Mouse (Mus musculus): ENCODE data around the gene Rbp2. TPM values are rescaled to one million over a fixed set of nuclear protein-coding genes. Genes with fewer than 3 reads are reported as not detected.

The Rbp2 gene
- under 1 TPM in 1 of 2 experiments, not detected in 1; 0.59 TPM for total RNA-seq (2021)
- long read RNA-seq, experiment 1, partial matches to known transcripts = 0 of 1 reads
- long read RNA-seq, experiment 1, other reads (novel, unspliced or antisense) = 0 of 1 reads
- long read RNA-seq, experiment 2 = 0 reads

- no peak for DNase-seq (ENCODE audit: low spot score in 2 of 2)
These were observed at the start of gene Rbp2 for GRCm38 (mm10) chr9:98485815-98486214. Rbp2 (plus strand) TSS chr9:98486115.

DNA sequence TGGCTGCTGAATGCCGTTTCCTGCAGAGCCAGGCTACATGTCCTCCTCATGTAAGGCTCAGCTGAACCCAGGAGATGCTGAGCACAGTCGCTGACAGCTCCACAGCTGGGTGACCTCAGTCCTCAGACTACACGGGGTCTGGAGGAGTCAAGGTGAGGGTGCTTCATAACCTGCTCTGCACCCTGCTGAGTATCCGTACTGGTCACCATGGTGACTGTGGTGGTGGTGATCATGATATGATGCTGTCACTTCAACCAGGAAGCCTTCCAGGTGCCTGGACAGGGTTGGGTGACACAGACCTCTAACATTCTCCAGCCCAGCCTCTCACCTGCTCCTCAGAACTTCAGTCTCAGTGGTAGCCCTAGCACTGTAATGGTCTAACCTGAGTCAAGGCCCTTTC is 48.1 kb upstream of the Rbp2 start:
- DNase-seq (ENCODE audit: low spot score in 2 of 2) = no peak

- DNase-seq (ENCODE audit: low spot score in 2 of 2) = no peak
These were observed 46.8 kb upstream of the Rbp2 start for GRCm38 (mm10) chr9:98439091-98439490.

GRCm38 (mm10) chr9:98442638-98443037 is 43.3 kb upstream of the Rbp2 start:
- peak in 1 of 2 experiments; percentile 26 for DNase-seq (ENCODE audit: low spot score in 2 of 2)

- DNase-seq (ENCODE audit: low spot score in 2 of 2) = no peak
These were observed 40.4 kb upstream of the Rbp2 start for GRCm38 (mm10) chr9:98445359-98446149.

GRCm38 (mm10) chr9:98450976-98451375 is 34.9 kb upstream of the Rbp2 start:
- DNase-seq (ENCODE audit: low spot score in 2 of 2) = no peak

- no peak for DNase-seq (ENCODE audit: low spot score in 2 of 2)
These were observed 19.2 kb upstream of the Rbp2 start for GRCm38 (mm10) chr9:98466709-98467108.

GRCm38 (mm10) chr9:98480172-98480749 is 5.7 kb upstream of the Rbp2 start:
- no peak for DNase-seq (ENCODE audit: low spot score in 2 of 2)

- no peak for DNase-seq (ENCODE audit: low spot score in 2 of 2)
These were observed 3.7 kb upstream of the Rbp2 start for GRCm38 (mm10) chr9:98482256-98482655.

GRCm38 (mm10) chr9:98485020-98485419 is 895 bp upstream of the Rbp2 start:
- DNase-seq (ENCODE audit: low spot score in 2 of 2) = no peak

DNA sequence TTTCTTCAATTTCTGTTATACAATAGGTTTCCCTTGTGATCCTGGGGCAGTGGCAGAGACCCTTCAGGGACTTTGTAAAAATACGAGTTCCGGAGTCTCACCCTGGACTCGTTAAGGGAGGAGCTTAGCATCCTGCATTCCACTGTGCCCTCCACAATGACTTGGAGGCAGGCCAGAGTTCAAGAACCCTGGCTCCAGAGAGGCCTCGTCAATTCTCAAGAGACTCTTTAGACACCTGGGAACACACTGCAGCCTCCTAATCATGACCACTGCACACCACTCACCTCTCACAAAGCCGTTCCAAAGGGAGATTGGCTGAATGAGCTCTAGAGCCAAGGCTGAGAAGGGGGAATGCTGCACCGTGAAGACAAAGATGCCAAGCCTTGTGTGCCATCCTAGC is 1.4 kb downstream of the Rbp2 start:
- no peak for DNase-seq (ENCODE audit: low spot score in 2 of 2)

DNA sequence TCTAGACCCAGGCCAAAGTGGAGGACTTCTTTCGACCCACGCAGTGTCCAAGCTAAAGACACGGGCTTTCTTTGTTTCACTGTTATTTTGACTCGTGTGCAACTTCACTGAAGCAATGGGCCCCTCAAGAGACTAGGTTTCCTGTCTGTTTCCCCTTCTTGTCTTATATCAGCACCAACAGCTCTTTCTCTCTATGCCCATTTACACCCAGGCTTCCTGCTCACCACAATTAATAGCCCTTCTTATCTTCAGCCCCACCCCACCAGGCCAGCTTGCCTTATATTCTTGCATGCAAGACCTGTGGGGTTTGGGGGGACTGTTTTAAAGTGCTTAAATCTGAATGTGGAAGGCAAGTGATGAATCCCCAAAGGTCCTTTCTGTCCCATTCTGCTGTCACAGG is 3.6 kb downstream of the Rbp2 start:
- DNase-seq (ENCODE audit: low spot score in 2 of 2) = no peak

DNA sequence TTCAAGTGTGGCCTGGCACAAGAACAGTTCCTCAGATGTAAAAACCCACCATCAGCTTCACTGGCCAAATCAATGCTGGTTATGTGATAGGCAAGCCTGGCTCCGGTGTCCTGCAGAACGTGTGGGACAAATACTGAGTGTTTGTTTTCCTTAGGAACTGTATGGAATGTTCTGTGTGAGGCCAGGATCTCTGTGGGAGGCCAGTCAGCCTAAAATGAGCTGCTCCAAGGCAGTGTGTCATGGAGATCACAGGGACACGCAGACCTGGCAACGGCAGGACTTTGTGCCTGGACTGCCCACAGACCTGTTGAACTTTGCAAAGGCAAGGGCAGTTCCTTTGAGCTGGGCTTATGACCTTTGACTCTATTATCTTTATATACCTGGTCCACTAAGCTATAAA is 4.2 kb downstream of the Rbp2 start:
- no peak for DNase-seq (ENCODE audit: low spot score in 2 of 2)

- no peak for DNase-seq (ENCODE audit: low spot score in 2 of 2)
These were observed 5.2 kb downstream of the Rbp2 start for GRCm38 (mm10) chr9:98491071-98491470.

- no peak for DNase-seq (ENCODE audit: low spot score in 2 of 2)
These were observed 6.3 kb downstream of the Rbp2 start for GRCm38 (mm10) chr9:98492212-98492611.

- DNase-seq (ENCODE audit: low spot score in 2 of 2) = no peak
These were observed 6.9 kb downstream of the Rbp2 start for GRCm38 (mm10) chr9:98492821-98493220.

- DNase-seq (ENCODE audit: low spot score in 2 of 2) = peak in 1 of 2 experiments; percentile 20
These were observed 11.2 kb downstream of the Rbp2 start for GRCm38 (mm10) chr9:98497157-98497556.

DNA sequence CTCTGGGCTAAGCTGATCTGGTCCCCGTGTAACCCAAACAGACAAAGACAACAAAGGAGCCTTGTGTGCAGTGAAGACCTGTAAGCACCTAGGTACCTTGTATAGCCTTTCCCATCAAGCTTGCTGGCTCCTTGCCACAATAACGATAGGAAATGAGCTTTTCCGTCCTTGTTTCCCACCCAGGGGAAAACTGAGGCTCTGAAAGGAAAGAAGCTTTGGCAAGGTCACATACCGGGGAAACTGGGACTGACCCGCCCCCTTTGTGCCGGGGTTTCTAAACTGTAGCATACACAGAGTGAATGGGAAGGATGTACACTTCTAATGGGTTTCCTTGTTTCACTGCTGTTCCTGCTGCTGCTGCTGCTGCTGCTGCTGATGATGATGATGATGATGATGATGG is 12.1 kb downstream of the Rbp2 start:
- no peak for DNase-seq (ENCODE audit: low spot score in 2 of 2)

- no peak for DNase-seq (ENCODE audit: low spot score in 2 of 2)
These were observed 12.9 kb downstream of the Rbp2 start for GRCm38 (mm10) chr9:98498717-98499268.

GRCm38 (mm10) chr9:98499601-98500000 is 13.7 kb downstream of the Rbp2 start:
- DNase-seq (ENCODE audit: low spot score in 2 of 2) = no peak

DNA sequence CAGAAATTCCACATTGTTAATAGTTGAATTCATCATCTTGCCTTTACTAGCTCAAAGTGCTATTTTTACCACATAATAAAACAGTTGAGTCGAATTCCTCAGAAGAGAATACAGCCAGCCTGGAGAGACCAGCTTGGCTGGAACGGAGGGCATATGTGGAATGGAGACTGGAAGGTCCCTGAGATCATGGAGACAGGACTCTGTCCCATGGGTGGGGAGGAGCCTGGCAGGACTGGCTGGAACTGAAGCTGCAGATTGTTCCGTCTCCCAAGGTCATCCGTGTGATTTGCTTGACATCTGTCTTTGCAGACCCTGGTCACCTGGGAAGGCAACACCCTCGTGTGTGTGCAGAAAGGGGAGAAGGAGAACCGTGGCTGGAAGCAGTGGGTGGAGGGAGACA is 21.6 kb downstream of the Rbp2 start:
- no peak for DNase-seq (ENCODE audit: low spot score in 2 of 2)

- DNase-seq (ENCODE audit: low spot score in 2 of 2) = no peak
These were observed 24.6 kb downstream of the Rbp2 start for GRCm38 (mm10) chr9:98510363-98511055.
